In genomic region chr2:62460815-62461450, GRCm38 (mm10) we compare ENCODE assay signal across 22 mouse cellular contexts. TPM values are rescaled to one million over a fixed set of nuclear protein-coding genes. Genes with fewer than 3 reads are reported as not detected.
DNase-seq lines count a peak whose midpoint lies in the region; ATAC-seq and TF ChIP-seq lines count a peak whose summit lies in the region.
"Had no signal": no experiment of that assay in that cellular context is flagged by ENCODE, and none has a peak within 500 bp of the region (broad histone marks: within the 10 kb centered on the region; RNA-seq: fewer than 3 reads in every experiment).

No protein-coding gene starts in this region.

- H3K36me3 ChIP-seq in embryonic facial prominence, embryonic 13.5 days: no peaks in the 10 kb centered on the region
- no peaks in the 10 kb centered on the region for H3K36me3 ChIP-seq in embryonic facial prominence, embryonic 10.5 days (replicated peaks)
- no peaks in the 10 kb centered on the region for H3K36me3 ChIP-seq in lung, postnatal 0 days (ENCODE audit: insufficient read depth, low read length)
- H3K36me3 ChIP-seq: liver, embryonic 15.5 days; midbrain, embryonic 13.5 days had no signal

- no peak overlapping the region for H3K9ac ChIP-seq in embryonic facial prominence, embryonic 13.5 days
- H3K9ac ChIP-seq in lung, postnatal 0 days (replicated peaks; ENCODE audit: low read depth): no peak overlapping the region
- H3K9ac ChIP-seq: liver, embryonic 15.5 days; midbrain, embryonic 13.5 days had no signal

- 86% methylated on average over 12 of the region's 12 CpGs for whole genome bisulfite sequencing in embryonic facial prominence, embryonic 13.5 days
- WGBS in embryonic facial prominence, embryonic 10.5 days: 88% methylated on average over 12 of the region's 12 CpGs
- 84% methylated on average over 12 of the region's 12 CpGs for WGBS in lung, postnatal 0 days

- H3K27me3 ChIP-seq in embryonic facial prominence, embryonic 13.5 days: 0 out of 2 replicates have a peak, but pooled peaks cover 4% of the 10 kb centered on the region
- H3K27me3 ChIP-seq in embryonic facial prominence, embryonic 10.5 days (replicated peaks; ENCODE audit: low read depth, poor library complexity, severe bottlenecking): no peaks in the 10 kb centered on the region
- no peaks in the 10 kb centered on the region for H3K27me3 ChIP-seq in lung, postnatal 0 days (replicated peaks; ENCODE audit: insufficient read depth, low read length)
- H3K27me3 ChIP-seq: liver, embryonic 15.5 days; midbrain, embryonic 13.5 days; Patski had no signal

- no peak overlapping the region for H3K27ac ChIP-seq in embryonic facial prominence, embryonic 13.5 days
- H3K27ac ChIP-seq in embryonic facial prominence, embryonic 10.5 days (replicated peaks): no peak overlapping the region
- no peak overlapping the region for H3K27ac ChIP-seq in lung, postnatal 0 days (ENCODE audit: low read length)
- H3K27ac ChIP-seq: gastrocnemius, adult 2 months; liver, embryonic 15.5 days; midbrain, embryonic 13.5 days had no signal

- H3K4me1 ChIP-seq in embryonic facial prominence, embryonic 13.5 days: no peaks in the 10 kb centered on the region
- H3K4me1 ChIP-seq in embryonic facial prominence, embryonic 10.5 days: no peaks in the 10 kb centered on the region
- no peaks in the 10 kb centered on the region for H3K4me1 ChIP-seq in lung, postnatal 0 days (ENCODE audit: insufficient read depth, low read depth, low read length)
- H3K4me1 ChIP-seq: liver, embryonic 15.5 days; midbrain, embryonic 13.5 days had no signal

- TF ChIP-seq CTCF in lung, postnatal 0 days (IDR thresholded peaks at IDR 0.05): no peak

- ATAC-seq in embryonic facial prominence, embryonic 13.5 days (ENCODE audit: insufficient number of reproducible peaks, insufficient read depth, low FRiP score, low TSS enrichment, low read depth): 0 out of 2 replicates have a peak, but pooled peaks have one; percentile 10
- ATAC-seq in lung, postnatal 0 days: no peak
- ATAC-seq: midbrain, embryonic 13.5 days; Patski had no signal

- TF ChIP-seq EP300 in lung, postnatal 0 days (IDR thresholded peaks at IDR 0.05): no peak

- no peaks in the 10 kb centered on the region for H3K9me3 ChIP-seq in embryonic facial prominence, embryonic 13.5 days
- no peaks in the 10 kb centered on the region for H3K9me3 ChIP-seq in embryonic facial prominence, embryonic 10.5 days
- no peaks in the 10 kb centered on the region for H3K9me3 ChIP-seq in lung, postnatal 0 days (ENCODE audit: low read length)
- H3K9me3 ChIP-seq: liver, embryonic 15.5 days; midbrain, embryonic 13.5 days had no signal

- DNase-seq in embryonic facial prominence, embryonic 10.5 days (ENCODE audit: low spot score): no peak
- DNase-seq in spleen, postnatal 36 days (ENCODE audit: low spot score in 2 of 2): peak; percentile 8 to 25
- DNase-seq in spleen, postnatal 4 days (ENCODE audit: low spot score in 2 of 2): no peak
- DNase-seq in induced T-regulatory cell, adult 2 months (ENCODE audit: low read depth): peak; percentile 67
- no peak for DNase-seq in liver
- no peak for DNase-seq in lung, postnatal 0 days (ENCODE audit: low spot score)
- DNase-seq in cerebellum, postnatal 4 days (ENCODE audit: low spot score in 2 of 2): no peak
- DNase-seq: adrenal gland, postnatal 25 days; cerebellum, adult 11-12 months; cerebellum, postnatal 25 days; gastrocnemius, adult 2 months; heart, postnatal 4 days; kidney, adult 11 months; thymus, postnatal 36 days had no signal

- no peak overlapping the region for H3K4me3 ChIP-seq in embryonic facial prominence, embryonic 13.5 days
- no peak overlapping the region for H3K4me3 ChIP-seq in embryonic facial prominence, embryonic 10.5 days
- H3K4me3 ChIP-seq in lung, postnatal 0 days (ENCODE audit: low read depth, low read length): no peak overlapping the region
- H3K4me3 ChIP-seq: gastrocnemius, adult 2 months; liver, embryonic 15.5 days; midbrain, embryonic 13.5 days had no signal

- H3K4me2 ChIP-seq in embryonic facial prominence, embryonic 13.5 days: no peak overlapping the region
- H3K4me2 ChIP-seq in lung, postnatal 0 days (replicated peaks; ENCODE audit: low read depth, low read length): no peak overlapping the region
- H3K4me2 ChIP-seq: liver, embryonic 15.5 days; midbrain, embryonic 13.5 days had no signal

RNA-seq across cellular contexts. Expression of gene Gcg, which starts 22.5 kb away (rescaled TPM):
- not detected in 2 replicates for polyA plus RNA-seq in embryonic facial prominence, embryonic 13.5 days (2015; fragmentation: Nextera tagmentation; extraction: Ambion mirVana)
- not detected in 2 replicates for polyA plus RNA-seq in embryonic facial prominence, embryonic 10.5 days (2016; fragmentation: Nextera tagmentation; extraction: Ambion mirVana)
- not detected in 2 replicates for polyA plus RNA-seq in lung, postnatal 0 days (2015; fragmentation: Nextera tagmentation; extraction: Ambion mirVana)
- polyA plus RNA-seq: gonadal fat pad, adult 2 months; heart, embryonic 14.5 days; kidney, embryonic 16.5 days; liver, embryonic 15.5 days; lung, embryonic 16.5 days; Patski had no signal

RNA-seq across cellular contexts. Expression of gene Dpp4, which starts 48.9 kb away (rescaled TPM):
- 1.9 and 2.1 TPM in 2 replicates for polyA plus RNA-seq in embryonic facial prominence, embryonic 13.5 days (2015; fragmentation: Nextera tagmentation; extraction: Ambion mirVana)
- polyA plus RNA-seq in embryonic facial prominence, embryonic 10.5 days (2016; fragmentation: Nextera tagmentation; extraction: Ambion mirVana): 0.25 and 0.54 TPM in 2 replicates
- polyA plus RNA-seq in lung, postnatal 0 days (2015; fragmentation: Nextera tagmentation; extraction: Ambion mirVana): 41.8 and 44.1 TPM in 2 replicates

Comparison
In these comparisons a context has a peak if more than half of its experiments do, and no peak if none do; other contexts are left out.
1. DNase-seq: peak in spleen, postnatal 36 days (2 of 2) and induced T-regulatory cell, adult 2 months (single experiment); none in embryonic facial prominence, embryonic 10.5 days (single experiment), spleen, postnatal 4 days (0 of 2), liver (single experiment), lung, postnatal 0 days (single experiment) and cerebellum, postnatal 4 days (0 of 2).
2. RNA of gene Dpp4, which starts 48.9 kb away (polyA plus RNA-seq): 41.8 to 44.1 TPM in lung, postnatal 0 days; 1.9 to 2.1 TPM in embryonic facial prominence, embryonic 13.5 days and 0.25 to 0.54 TPM in embryonic facial prominence, embryonic 10.5 days; every median in the first group is over 10 times any median in the second.